Mouse (Mus musculus) heart, adult 2 months (tissue): ENCODE measurements at regions not wholly inside any gene's neighbourhood (a gene's known extent, or its start where the extent isn't known, plus 50 kb on each side); places are given as distances from the start of the nearest gene placed in this dataset.

Experiments
- CTCF ChIP-seq: fragments of 200-600 bp; IDR thresholded peaks from 2 replicates; pipeline ENCODE4 v1.8.1; 2022; ENCODE audit warnings: antibody characterized with exemption, mild to moderate bottlenecking, moderate library complexity
- EP300 ChIP-seq: fragments of 200-500 bp; IDR thresholded peaks from 2 replicates; pipeline ENCODE4 v1.6.1; 2011; ENCODE audit warnings: low read depth, low read length, control low read depth; ENCODE audit not compliant: insufficient read depth

- TF ChIP-seq EP300 (no peak), CTCF (no peak)
Measured at GRCm38 (mm10) chr11:44012314-44012713, 111.3 kb upstream of the Adra1b start.
